Mouse (Mus musculus): ENCODE results near the gene Tff1. TPM values are rescaled to one million over a fixed set of nuclear protein-coding genes. Genes with fewer than 3 reads are reported as not detected.

Gene Tff1
- polyA plus RNA-seq, 1 experiment from 2014 or later = not detected

DNA sequence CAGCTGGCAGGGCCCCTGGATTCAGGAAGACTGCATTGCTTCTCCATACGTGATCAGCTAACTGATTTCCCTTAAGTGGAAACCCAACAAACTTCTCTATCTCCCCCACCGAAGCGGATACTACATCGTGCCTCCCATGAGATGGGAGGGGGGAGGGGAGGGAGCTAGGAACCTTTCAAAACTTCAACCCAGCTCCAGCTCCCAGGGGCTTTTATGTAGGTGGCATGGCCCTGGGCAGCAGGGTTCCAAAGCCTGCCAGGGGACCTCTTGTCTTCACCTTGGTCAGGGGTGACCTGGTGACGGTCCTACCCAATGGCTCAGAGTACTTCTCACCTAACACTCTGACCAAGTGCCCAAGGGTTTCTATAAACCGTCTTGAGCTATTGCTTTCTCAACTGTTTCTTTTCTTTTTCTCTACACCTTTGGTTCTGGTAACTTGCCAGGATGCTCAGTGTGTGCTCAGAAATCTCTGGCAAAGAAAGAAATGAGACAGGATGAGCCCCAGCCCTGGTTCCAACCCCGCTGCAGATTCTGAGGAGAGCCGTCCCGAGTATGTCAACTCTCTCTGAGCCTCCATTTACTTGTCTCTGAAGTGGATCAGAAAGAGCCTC, 36.3 kb downstream of the Tff1 start:
- no peak for ATAC-seq (ENCODE audit: insufficient read depth)
- 69% methylated on average over 9 of the region's 9 CpGs for WGBS
- no peak overlapping the region for H3K9ac ChIP-seq
- no peaks in the 10 kb centered on the region for H3K9me3 ChIP-seq (ENCODE audit: low read depth, low read length)
- H3K4me1 ChIP-seq (ENCODE audit: insufficient read depth) = no peaks in the 10 kb centered on the region
- H3K36me3 ChIP-seq (ENCODE audit: insufficient read depth) = no peaks in the 10 kb centered on the region
- TF ChIP-seq CTCF (IDR thresholded peaks at IDR 0.05; ENCODE audit: low read depth) = no peak
- H3K4me2 ChIP-seq = no peak overlapping the region
- DNase-seq = no peak
- no peak overlapping the region for H3K27ac ChIP-seq (ENCODE audit: low read depth)
- H3K27me3 ChIP-seq (ENCODE audit: insufficient read depth, low read length) = no peaks in the 10 kb centered on the region
- H3K4me3 ChIP-seq (ENCODE audit: low read depth, low read length) = no peak overlapping the region

DNA sequence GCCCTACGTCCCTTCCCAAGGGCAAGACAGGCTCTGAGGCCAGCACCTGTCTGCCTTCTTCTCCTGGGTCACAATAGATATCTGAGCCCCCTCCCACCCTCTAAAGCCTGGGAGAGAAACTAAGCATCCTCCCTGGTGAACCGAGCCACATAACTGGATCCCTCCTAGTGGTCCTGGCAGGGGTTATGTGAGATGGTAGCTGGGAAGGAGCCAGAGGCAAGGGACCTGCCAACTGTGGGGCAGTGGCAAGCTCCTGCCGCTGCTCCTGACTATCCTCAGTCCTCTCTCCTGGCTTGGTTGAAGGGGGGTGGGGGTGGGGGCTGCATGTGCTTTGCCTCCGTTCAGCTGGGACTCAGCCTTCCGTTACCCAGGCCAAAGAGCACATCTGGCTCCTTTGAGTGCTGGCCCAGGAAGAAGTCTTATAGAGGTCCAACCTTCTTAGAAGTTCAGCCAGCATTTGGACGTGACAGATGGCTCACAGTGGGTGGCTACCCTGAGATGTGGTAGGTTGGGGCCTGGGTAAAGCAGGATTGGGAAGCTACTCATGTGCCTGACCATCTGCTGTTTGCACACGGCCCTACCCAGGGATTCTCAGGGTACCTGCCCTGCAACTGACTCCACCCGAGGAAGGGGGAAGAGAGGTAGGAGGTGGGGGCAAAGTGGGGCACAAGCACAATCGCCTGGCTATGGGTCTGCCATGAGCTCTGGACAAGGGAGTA, 39.4 kb downstream of the Tff1 start:
- Histone ChIP-seq H3K36me3 (ENCODE audit: insufficient read depth) (no peaks in the 10 kb centered on the region), H3K4me1 (ENCODE audit: insufficient read depth) (no peaks in the 10 kb centered on the region), H3K9ac (no peak overlapping the region), H3K27ac (ENCODE audit: low read depth) (no peak overlapping the region), H3K9me3 (ENCODE audit: low read depth, low read length) (no peaks in the 10 kb centered on the region), H3K4me3 (ENCODE audit: low read depth, low read length) (no peak overlapping the region), H3K27me3 (ENCODE audit: insufficient read depth, low read length) (no peaks in the 10 kb centered on the region), H3K4me2 (no peak overlapping the region)
- no peak for TF ChIP-seq CTCF (IDR thresholded peaks at IDR 0.05; ENCODE audit: low read depth)
- peak; percentile 44 for DNase-seq
- WGBS = 36% methylated on average over 9 of the region's 9 CpGs
- 0 out of 2 replicates have a peak, but pooled peaks have one; percentile 28 for ATAC-seq (ENCODE audit: insufficient read depth)

DNA sequence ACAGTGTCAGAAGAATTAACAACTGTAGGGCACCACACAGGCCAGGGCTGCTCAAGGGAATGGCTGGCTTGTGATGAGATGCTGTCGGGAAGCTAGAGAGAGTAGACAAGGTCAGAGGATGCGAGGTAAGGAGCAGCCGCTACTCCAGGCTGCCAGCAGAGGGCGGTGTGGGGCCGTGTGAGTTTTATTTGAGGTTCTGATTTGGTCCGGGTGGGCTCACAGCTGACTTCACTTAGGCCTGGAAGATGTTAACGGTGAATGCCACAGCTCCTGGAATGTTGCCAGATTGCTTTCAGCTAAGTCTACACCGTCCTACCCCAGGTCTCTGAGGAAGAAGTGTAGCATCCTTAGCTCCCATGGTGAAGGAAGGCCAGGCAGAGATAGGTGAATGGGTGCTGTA, 43.1 kb downstream of the Tff1 start:
- Histone ChIP-seq H3K9ac (no peak overlapping the region), H3K9me3 (ENCODE audit: low read depth, low read length) (no peaks in the 10 kb centered on the region), H3K4me2 (no peak overlapping the region), H3K27ac (ENCODE audit: low read depth) (no peak overlapping the region), H3K4me3 (ENCODE audit: low read depth, low read length) (no peak overlapping the region), H3K4me1 (ENCODE audit: insufficient read depth) (no peaks in the 10 kb centered on the region), H3K36me3 (ENCODE audit: insufficient read depth) (no peaks in the 10 kb centered on the region), H3K27me3 (ENCODE audit: insufficient read depth, low read length) (no peaks in the 10 kb centered on the region)
- DNase-seq (peak; percentile 79), ATAC-seq (ENCODE audit: insufficient read depth) (no peak)
- TF ChIP-seq CTCF (IDR thresholded peaks at IDR 0.05; ENCODE audit: low read depth) = peak; percentile 91
- 9% methylated on average over 8 of the region's 8 CpGs for WGBS

DNA sequence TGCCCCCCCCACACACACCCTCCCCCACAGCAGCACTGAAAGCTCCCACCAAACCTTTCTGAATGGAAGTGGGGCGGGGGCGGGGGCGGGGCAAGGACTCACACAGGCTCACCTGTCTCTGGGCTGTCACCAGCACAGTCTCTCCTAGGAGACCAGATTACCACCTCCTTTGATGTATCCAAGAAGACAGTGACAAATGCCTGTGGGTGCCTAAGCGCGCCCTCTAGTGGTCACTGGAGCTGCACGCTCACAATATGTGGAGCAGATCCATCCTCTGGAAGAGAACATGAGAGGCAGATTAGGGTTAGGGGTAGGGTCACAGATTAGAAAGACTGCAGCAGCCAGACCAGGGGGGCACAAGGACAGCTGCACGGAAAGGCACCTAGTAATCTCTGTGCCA, 45.6 kb downstream of the Tff1 start:
- no peak for ATAC-seq (ENCODE audit: insufficient read depth)
- Histone ChIP-seq H3K9ac (no peak overlapping the region), H3K4me3 (ENCODE audit: low read depth, low read length) (no peak overlapping the region), H3K36me3 (ENCODE audit: insufficient read depth) (no peaks in the 10 kb centered on the region), H3K4me1 (ENCODE audit: insufficient read depth) (no peaks in the 10 kb centered on the region), H3K4me2 (no peak overlapping the region), H3K9me3 (ENCODE audit: low read depth, low read length) (no peaks in the 10 kb centered on the region), H3K27me3 (ENCODE audit: insufficient read depth, low read length) (no peaks in the 10 kb centered on the region), H3K27ac (ENCODE audit: low read depth) (no peak overlapping the region)
- DNase-seq = peak; percentile 86
- WGBS = 2% methylated on average over 7 of the region's 7 CpGs
- TF ChIP-seq CTCF (IDR thresholded peaks at IDR 0.05; ENCODE audit: low read depth) = peak; percentile 91

DNA sequence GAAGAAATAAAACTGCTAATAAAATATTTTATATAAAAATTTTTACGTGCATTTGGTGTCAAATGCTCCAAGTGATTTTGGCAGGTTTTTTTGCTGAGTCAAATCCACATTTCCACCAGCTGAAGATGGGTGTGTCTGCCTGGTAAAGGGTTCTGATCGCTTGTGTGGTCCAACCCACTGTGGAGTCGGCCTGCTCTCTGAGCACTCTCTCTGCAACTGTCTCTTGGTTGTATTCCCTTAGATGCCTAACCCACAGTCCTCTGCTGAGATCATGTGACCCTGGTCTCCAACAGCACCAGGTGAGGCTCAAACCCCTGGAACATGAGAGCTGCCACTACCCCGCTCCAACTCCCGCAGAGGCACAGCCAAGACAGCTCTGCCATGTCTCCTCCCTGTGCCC, 47.1 kb downstream of the Tff1 start:
- no peak overlapping the region for H3K9ac ChIP-seq
- no peak for ATAC-seq (ENCODE audit: insufficient read depth)
- no peaks in the 10 kb centered on the region for H3K9me3 ChIP-seq (ENCODE audit: low read depth, low read length)
- no peaks in the 10 kb centered on the region for H3K36me3 ChIP-seq (ENCODE audit: insufficient read depth)
- WGBS = 85% methylated on average over 5 of the region's 5 CpGs
- H3K27me3 ChIP-seq (ENCODE audit: insufficient read depth, low read length) = no peaks in the 10 kb centered on the region
- no peak overlapping the region for H3K4me3 ChIP-seq (ENCODE audit: low read depth, low read length)
- no peak overlapping the region for H3K27ac ChIP-seq (ENCODE audit: low read depth)
- no peak for TF ChIP-seq CTCF (IDR thresholded peaks at IDR 0.05; ENCODE audit: low read depth)
- H3K4me1 ChIP-seq (ENCODE audit: insufficient read depth) = no peaks in the 10 kb centered on the region
- no peak for DNase-seq
- H3K4me2 ChIP-seq = no peak overlapping the region

DNA sequence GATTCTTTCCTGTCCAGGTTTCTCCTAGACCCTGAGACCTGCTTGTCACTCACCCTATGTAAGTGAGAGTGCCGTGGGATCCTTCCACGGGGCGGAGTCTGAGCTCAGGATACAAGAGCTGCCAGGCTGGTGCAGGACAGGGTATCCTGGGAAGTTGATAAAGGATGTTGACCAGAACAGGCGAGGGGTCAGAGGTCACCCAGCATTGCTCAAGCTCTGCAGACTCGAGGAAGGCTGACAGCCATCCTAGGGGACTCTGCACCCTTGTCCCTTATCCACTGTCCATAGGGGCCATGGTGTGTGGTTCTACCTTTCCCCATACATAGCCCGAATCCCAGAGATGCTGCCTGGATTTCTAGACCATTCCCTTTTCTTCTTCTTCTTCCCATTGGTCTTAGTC, 49.0 kb downstream of the Tff1 start:
- no peak for TF ChIP-seq CTCF (IDR thresholded peaks at IDR 0.05; ENCODE audit: low read depth)
- H3K27me3 ChIP-seq (ENCODE audit: insufficient read depth, low read length) = no peaks in the 10 kb centered on the region
- H3K4me1 ChIP-seq (ENCODE audit: insufficient read depth) = no peaks in the 10 kb centered on the region
- WGBS = 40% methylated on average over 6 of the region's 6 CpGs
- ATAC-seq (ENCODE audit: insufficient read depth) (no peak), DNase-seq (no peak)
- no peaks in the 10 kb centered on the region for H3K36me3 ChIP-seq (ENCODE audit: insufficient read depth)
- no peak overlapping the region for H3K4me3 ChIP-seq (ENCODE audit: low read depth, low read length)
- H3K9me3 ChIP-seq (ENCODE audit: low read depth, low read length) = no peaks in the 10 kb centered on the region
- no peak overlapping the region for H3K4me2 ChIP-seq
- H3K27ac ChIP-seq (ENCODE audit: low read depth) = no peak overlapping the region
- H3K9ac ChIP-seq = no peak overlapping the region

DNA sequence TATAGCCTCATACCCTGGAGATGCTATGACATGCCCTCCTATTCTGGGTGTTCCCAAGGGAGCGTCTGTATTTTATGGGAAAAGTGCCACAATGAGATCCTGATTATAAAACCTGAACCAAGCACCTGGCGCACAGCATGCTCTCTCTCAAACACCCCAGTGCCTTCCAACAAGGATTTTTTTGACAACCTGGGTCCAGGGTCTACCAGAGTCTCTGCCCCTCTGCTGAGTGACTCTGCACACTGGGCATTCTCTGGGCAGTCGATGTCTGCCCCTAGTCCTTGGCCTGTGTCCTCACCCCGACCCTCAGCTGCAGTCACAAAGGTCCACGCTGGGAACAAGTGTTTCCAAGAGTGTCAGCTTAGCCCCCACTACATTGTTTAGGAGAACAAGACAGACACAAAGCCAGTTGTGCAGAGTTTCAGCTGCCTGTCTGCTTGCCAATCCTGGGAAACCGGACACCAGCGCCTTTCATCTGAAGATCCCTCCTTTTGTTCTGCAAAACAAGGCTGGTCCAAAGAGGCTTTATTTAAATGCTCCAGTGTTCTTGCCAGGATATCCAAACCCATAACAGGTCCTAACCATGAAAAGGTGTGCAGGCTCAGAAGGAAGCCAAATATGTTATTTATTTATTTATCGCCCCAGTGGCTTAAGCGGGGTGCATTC, 51.8 kb downstream of the Tff1 start:
- ATAC-seq (ENCODE audit: insufficient read depth) (no peak), DNase-seq (no peak)
- H3K4me1 ChIP-seq (ENCODE audit: insufficient read depth) = no peaks in the 10 kb centered on the region
- no peak overlapping the region for H3K4me2 ChIP-seq
- no peak overlapping the region for H3K4me3 ChIP-seq (ENCODE audit: low read depth, low read length)
- no peaks in the 10 kb centered on the region for H3K36me3 ChIP-seq (ENCODE audit: insufficient read depth)
- H3K9me3 ChIP-seq (ENCODE audit: low read depth, low read length) = no peaks in the 10 kb centered on the region
- 57% methylated on average over 9 of the region's 9 CpGs for WGBS
- H3K27ac ChIP-seq (ENCODE audit: low read depth) = no peak overlapping the region
- no peaks in the 10 kb centered on the region for H3K27me3 ChIP-seq (ENCODE audit: insufficient read depth, low read length)
- TF ChIP-seq CTCF (IDR thresholded peaks at IDR 0.05; ENCODE audit: low read depth) = no peak
- no peak overlapping the region for H3K9ac ChIP-seq

Other genes starting within 250 kb of the Tff1 start
- gene Umodl1, start 210.6 kb downstream of the Tff1 start, polyA plus RNA-seq (2014; fragmentation: Nextera tagmentation; extraction: Ambion mirVana) = not detected in 2 replicates
- 8.4 and 9.6 TPM in 2 replicates for gene Abcg1, start 107.6 kb downstream of the Tff1 start, polyA plus RNA-seq (2014; fragmentation: Nextera tagmentation; extraction: Ambion mirVana)
- not detected in 2 replicates for gene Tff3, start 35.6 kb downstream of the Tff1 start, polyA plus RNA-seq (2014; fragmentation: Nextera tagmentation; extraction: Ambion mirVana)
- gene Tff2, start 21.0 kb downstream of the Tff1 start, polyA plus RNA-seq (2014; fragmentation: Nextera tagmentation; extraction: Ambion mirVana) = not detected in 2 replicates
- not detected in 2 replicates for gene Tmprss3, start 33.7 kb upstream of the Tff1 start, polyA plus RNA-seq (2014; fragmentation: Nextera tagmentation; extraction: Ambion mirVana)
- gene Ubash3a, start 42.6 kb upstream of the Tff1 start, polyA plus RNA-seq (2014; fragmentation: Nextera tagmentation; extraction: Ambion mirVana) = 0.26 and 0.64 TPM in 2 replicates
- gene Rsph1, start 112.1 kb upstream of the Tff1 start, polyA plus RNA-seq (2014; fragmentation: Nextera tagmentation; extraction: Ambion mirVana) = 0.78 and 0.86 TPM in 2 replicates
- gene Slc37a1, start 121.5 kb upstream of the Tff1 start, polyA plus RNA-seq (2014; fragmentation: Nextera tagmentation; extraction: Ambion mirVana) = 5.9 and 6.9 TPM in 2 replicates
- gene Pde9a, start 220.9 kb upstream of the Tff1 start, polyA plus RNA-seq (2014; fragmentation: Nextera tagmentation; extraction: Ambion mirVana) = 35.8 and 36.7 TPM in 2 replicates